Mouse (Mus musculus): Measurements from ENCODE around the gene Bglap3. TPM values are rescaled to one million over a fixed set of nuclear protein-coding genes. Genes with fewer than 3 reads are reported as not detected.
"Not testable (repeated sequence)": the region's sequence is repeated elsewhere in the genome, so short reads cannot be mapped to it uniquely, and the experiment has no call there.

The Bglap3 gene
- polyA plus RNA-seq, 1 experiment: 1.0 TPM

DNA sequence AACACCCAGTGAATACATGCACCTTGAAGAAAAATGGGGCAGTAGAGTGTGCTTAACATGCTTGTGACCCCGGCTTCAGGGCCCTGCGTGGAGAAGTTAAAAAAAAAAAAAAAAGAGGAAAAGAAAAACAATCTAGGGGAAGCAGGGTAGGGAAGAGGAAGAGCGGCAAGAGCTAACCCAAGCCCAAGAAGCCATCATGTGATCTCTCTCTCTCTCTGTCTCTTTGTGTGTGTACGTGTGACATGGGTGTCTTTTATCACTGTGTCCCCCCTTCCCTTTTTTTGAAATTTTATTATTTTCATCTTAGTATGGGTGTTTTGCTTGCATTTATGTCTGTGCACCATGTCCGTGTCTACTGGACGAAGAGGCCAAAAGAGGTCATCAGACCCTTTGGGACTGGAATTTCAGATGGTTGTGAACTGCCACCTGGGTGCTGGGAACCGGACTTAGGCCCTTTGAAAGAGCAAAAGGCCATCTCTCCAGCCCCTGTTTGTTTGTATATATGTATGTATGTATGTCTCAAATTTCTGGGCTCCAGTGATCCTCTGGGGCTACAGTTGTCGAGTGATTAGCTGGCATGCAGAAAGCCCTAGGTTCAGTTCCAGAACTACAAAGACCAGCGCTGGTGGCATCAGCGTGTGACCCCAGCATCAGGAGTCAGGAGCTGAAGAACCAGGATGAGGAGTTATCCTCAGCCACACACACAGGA lies 31.1 kb upstream of the Bglap3 start:
- Histone ChIP-seq H3K36me3 (ENCODE audit: control insufficient read depth, insufficient read depth, low read length, poor library complexity, severe bottlenecking) (peaks cover 4% of the 10 kb centered on the region; the same call in 1 of the 2 replicates), H3K4me3 (ENCODE audit: low read depth, low read length) (no peak overlapping the region), H3K4me1 (ENCODE audit: control insufficient read depth, insufficient read depth, low read length) (peaks cover 1% of the 10 kb centered on the region), H3K9me3 (replicated peaks; ENCODE audit: control insufficient read depth, insufficient read depth, low read length, poor library complexity, severe bottlenecking) (no peaks in the 10 kb centered on the region), H3K27ac (ENCODE audit: insufficient read depth, low read length) (no peak overlapping the region), H3K9ac (ENCODE audit: low read depth, poor library complexity, severe bottlenecking) (no peak overlapping the region), H3K27me3 (ENCODE audit: control insufficient read depth, insufficient read depth, low read length, poor library complexity, severe bottlenecking) (no peaks in the 10 kb centered on the region)
- TF ChIP-seq EP300 (IDR thresholded peaks at IDR 0.05; ENCODE audit: insufficient read depth, low read depth, low read length) (no peak), CTCF (IDR thresholded peaks at IDR 0.05; ENCODE audit: low read depth, low read length) (no peak), POLR2A (IDR thresholded peaks at IDR 0.05; ENCODE audit: insufficient read depth, low read length) (no peak)

DNA sequence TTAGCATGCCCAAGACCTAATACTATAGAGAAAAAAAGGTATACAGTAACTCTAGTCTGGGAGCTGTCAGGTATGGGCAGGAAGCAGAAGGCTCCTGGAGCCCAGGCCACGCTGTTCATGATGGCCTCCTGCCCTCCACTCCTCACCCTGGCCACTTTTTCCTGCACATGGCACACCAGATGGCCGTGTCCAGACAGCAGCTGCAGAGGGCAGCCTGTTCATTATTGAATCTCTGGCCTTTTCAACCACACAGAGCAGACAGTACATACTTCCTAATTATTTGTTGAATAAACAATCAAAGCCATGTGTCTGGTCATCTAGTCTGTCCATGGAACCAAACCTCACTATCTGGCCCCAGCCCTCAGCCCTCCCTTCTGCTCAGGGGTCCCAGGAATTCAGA lies 26.1 kb upstream of the Bglap3 start:
- Histone ChIP-seq H3K9me3 (replicated peaks; ENCODE audit: control insufficient read depth, insufficient read depth, low read length, poor library complexity, severe bottlenecking) (no peaks in the 10 kb centered on the region), H3K9ac (ENCODE audit: low read depth, poor library complexity, severe bottlenecking) (no peak overlapping the region), H3K4me3 (ENCODE audit: low read depth, low read length) (no peak overlapping the region), H3K4me1 (ENCODE audit: control insufficient read depth, insufficient read depth, low read length) (no peaks in the 10 kb centered on the region), H3K36me3 (ENCODE audit: control insufficient read depth, insufficient read depth, low read length, poor library complexity, severe bottlenecking) (0 out of 2 replicates have a peak, but pooled peaks cover under 1% of the 10 kb centered on the region), H3K27me3 (ENCODE audit: control insufficient read depth, insufficient read depth, low read length, poor library complexity, severe bottlenecking) (no peaks in the 10 kb centered on the region), H3K27ac (ENCODE audit: insufficient read depth, low read length) (no peak overlapping the region)
- TF ChIP-seq EP300 (IDR thresholded peaks at IDR 0.05; ENCODE audit: insufficient read depth, low read depth, low read length) (no peak), CTCF (IDR thresholded peaks at IDR 0.05; ENCODE audit: low read depth, low read length) (no peak), POLR2A (IDR thresholded peaks at IDR 0.05; ENCODE audit: insufficient read depth, low read length) (no peak)

DNA sequence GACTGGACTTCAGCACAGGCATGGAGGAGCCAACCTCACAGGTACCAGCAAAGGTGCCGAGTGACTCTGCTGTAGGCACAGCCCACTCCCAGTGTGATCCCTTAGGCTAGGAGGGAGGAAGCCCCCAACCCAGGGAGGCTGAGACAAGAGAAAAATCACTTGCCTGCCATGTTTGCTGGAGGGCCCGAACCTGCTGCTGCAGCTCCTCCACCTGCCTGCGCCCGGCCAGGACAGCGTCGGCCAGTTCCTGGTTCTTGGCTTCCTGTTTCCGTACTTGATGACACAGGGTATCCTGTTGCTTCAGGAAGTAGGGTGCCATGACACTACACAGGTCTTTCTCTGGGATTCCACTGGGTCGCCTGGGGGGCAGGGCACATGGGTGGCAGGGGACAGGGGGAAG lies 23.2 kb upstream of the Bglap3 start:
- no peak overlapping the region for H3K9ac ChIP-seq (ENCODE audit: low read depth, poor library complexity, severe bottlenecking)
- no peaks in the 10 kb centered on the region for H3K36me3 ChIP-seq (ENCODE audit: control insufficient read depth, insufficient read depth, low read length, poor library complexity, severe bottlenecking)
- no peak for TF ChIP-seq CTCF (IDR thresholded peaks at IDR 0.05; ENCODE audit: low read depth, low read length)
- TF ChIP-seq POLR2A (IDR thresholded peaks at IDR 0.05; ENCODE audit: insufficient read depth, low read length): no peak
- TF ChIP-seq EP300 (IDR thresholded peaks at IDR 0.05; ENCODE audit: insufficient read depth, low read depth, low read length): no peak
- no peak overlapping the region for H3K27ac ChIP-seq (ENCODE audit: insufficient read depth, low read length)
- H3K4me1 ChIP-seq (ENCODE audit: control insufficient read depth, insufficient read depth, low read length): no peaks in the 10 kb centered on the region
- H3K27me3 ChIP-seq (ENCODE audit: control insufficient read depth, insufficient read depth, low read length, poor library complexity, severe bottlenecking): no peaks in the 10 kb centered on the region
- peaks cover 11% of the 10 kb centered on the region for H3K9me3 ChIP-seq (replicated peaks; ENCODE audit: control insufficient read depth, insufficient read depth, low read length, poor library complexity, severe bottlenecking)
- H3K4me3 ChIP-seq (ENCODE audit: low read depth, low read length): no peak overlapping the region

DNA sequence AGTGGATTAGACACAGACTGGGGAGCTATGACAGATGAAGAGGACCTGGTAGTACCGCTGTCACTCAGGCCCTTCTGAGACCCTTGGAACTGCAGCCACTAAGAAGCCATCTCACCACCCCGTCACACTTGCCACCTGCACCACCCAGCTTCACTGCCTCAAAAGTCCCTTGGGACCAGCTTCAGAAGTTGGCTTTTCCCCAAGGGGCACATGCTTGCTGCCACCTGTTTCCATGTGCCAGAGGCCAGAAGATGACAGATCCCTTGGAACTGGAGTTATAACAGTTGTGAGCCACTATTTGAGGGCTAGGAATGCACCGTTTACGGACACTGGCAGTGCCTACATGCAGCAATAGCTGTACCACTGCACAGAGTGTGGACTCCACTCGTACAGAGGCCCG lies 22.7 kb upstream of the Bglap3 start:
- H3K4me1 ChIP-seq (ENCODE audit: control insufficient read depth, insufficient read depth, low read length): no peaks in the 10 kb centered on the region
- H3K36me3 ChIP-seq (ENCODE audit: control insufficient read depth, insufficient read depth, low read length, poor library complexity, severe bottlenecking): no peaks in the 10 kb centered on the region
- no peaks in the 10 kb centered on the region for H3K27me3 ChIP-seq (ENCODE audit: control insufficient read depth, insufficient read depth, low read length, poor library complexity, severe bottlenecking)
- no peak overlapping the region for H3K27ac ChIP-seq (ENCODE audit: insufficient read depth, low read length)
- TF ChIP-seq EP300 (IDR thresholded peaks at IDR 0.05; ENCODE audit: insufficient read depth, low read depth, low read length) (no peak), POLR2A (IDR thresholded peaks at IDR 0.05; ENCODE audit: insufficient read depth, low read length) (no peak), CTCF (IDR thresholded peaks at IDR 0.05; ENCODE audit: low read depth, low read length) (no peak)
- H3K9me3 ChIP-seq (replicated peaks; ENCODE audit: control insufficient read depth, insufficient read depth, low read length, poor library complexity, severe bottlenecking): peaks cover 15% of the 10 kb centered on the region
- H3K9ac ChIP-seq (ENCODE audit: low read depth, poor library complexity, severe bottlenecking): no peak overlapping the region
- H3K4me3 ChIP-seq (ENCODE audit: low read depth, low read length): no peak overlapping the region

DNA sequence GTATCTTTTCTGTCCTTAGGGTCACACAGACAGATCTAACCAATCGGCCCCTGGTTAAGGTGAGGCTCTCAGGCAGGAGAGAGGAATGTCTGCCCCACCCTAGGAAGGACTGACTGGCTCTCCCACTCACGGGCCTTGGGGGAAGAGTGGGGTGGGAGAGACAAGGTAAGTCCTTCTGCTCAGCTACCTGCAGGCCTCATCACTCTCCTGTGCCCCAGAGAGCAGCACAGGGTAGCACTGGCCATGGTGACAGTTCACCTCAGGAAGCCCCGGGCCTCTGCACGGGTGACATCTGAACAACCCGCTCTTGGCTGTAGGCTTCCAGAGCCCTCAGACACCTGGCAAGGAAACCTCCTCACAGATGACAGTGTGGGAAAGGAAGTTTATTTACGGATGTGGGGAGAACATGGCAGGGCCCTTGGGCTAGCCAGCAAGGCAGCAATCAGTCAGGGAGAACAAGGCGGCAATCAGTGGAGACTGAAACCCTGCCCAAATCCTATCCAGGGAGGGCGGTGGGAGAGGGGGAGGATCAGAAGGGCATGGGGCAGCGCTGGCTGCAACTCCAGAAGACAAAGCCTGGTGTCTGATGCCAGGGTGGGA lies 21.3 kb upstream of the Bglap3 start:
- TF ChIP-seq CTCF (IDR thresholded peaks at IDR 0.05; ENCODE audit: low read depth, low read length): no peak
- no peak for TF ChIP-seq POLR2A (IDR thresholded peaks at IDR 0.05; ENCODE audit: insufficient read depth, low read length)
- no peak for TF ChIP-seq EP300 (IDR thresholded peaks at IDR 0.05; ENCODE audit: insufficient read depth, low read depth, low read length)
- H3K4me3 ChIP-seq (ENCODE audit: low read depth, low read length): no peak overlapping the region; the same call in 1 of the 2 replicates
- no peaks in the 10 kb centered on the region for H3K27me3 ChIP-seq (ENCODE audit: control insufficient read depth, insufficient read depth, low read length, poor library complexity, severe bottlenecking)

DNA sequence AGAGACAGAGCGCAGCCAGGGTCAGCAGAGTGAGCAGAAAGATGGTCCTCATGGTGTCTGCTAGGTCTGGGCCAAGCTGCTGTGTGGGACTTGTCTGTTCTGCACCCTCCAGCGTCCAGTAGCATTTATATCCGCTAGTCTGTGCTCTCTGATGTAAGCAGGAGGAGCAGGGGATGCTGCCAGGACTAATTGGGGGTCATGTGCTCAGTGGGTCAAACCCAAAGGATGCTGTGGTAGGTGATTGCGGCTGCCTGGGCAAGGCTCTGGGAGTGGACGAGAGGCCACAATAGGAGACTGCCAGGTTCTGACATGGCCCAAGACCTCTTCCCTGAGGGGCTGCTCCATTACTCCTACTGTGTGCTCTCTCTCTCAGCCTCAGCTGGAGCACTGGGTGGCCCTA lies 11.8 kb upstream of the Bglap3 start, which contains the start of gene Bglap:
Gene Bglap (minus strand): TSS at position 101 of the 400 bp plus-strand sequence.
- TF ChIP-seq POLR2A (IDR thresholded peaks at IDR 0.05; ENCODE audit: insufficient read depth, low read length) (no peak), CTCF (IDR thresholded peaks at IDR 0.05; ENCODE audit: low read depth, low read length) (no peak), EP300 (IDR thresholded peaks at IDR 0.05; ENCODE audit: insufficient read depth, low read depth, low read length) (no peak)
- H3K27me3 ChIP-seq (ENCODE audit: control insufficient read depth, insufficient read depth, low read length, poor library complexity, severe bottlenecking): no peaks in the 10 kb centered on the region

More for the DNA sequence above, 21.3 kb upstream of the Bglap3 start:
- Histone ChIP-seq H3K9ac (ENCODE audit: low read depth, poor library complexity, severe bottlenecking) (no peak overlapping the region), H3K4me1 (ENCODE audit: control insufficient read depth, insufficient read depth, low read length) (no peaks in the 10 kb centered on the region), H3K36me3 (ENCODE audit: control insufficient read depth, insufficient read depth, low read length, poor library complexity, severe bottlenecking) (no peaks in the 10 kb centered on the region), H3K27ac (ENCODE audit: insufficient read depth, low read length) (no peak overlapping the region), H3K9me3 (replicated peaks; ENCODE audit: control insufficient read depth, insufficient read depth, low read length, poor library complexity, severe bottlenecking) (peaks cover 23% of the 10 kb centered on the region)

DNA sequence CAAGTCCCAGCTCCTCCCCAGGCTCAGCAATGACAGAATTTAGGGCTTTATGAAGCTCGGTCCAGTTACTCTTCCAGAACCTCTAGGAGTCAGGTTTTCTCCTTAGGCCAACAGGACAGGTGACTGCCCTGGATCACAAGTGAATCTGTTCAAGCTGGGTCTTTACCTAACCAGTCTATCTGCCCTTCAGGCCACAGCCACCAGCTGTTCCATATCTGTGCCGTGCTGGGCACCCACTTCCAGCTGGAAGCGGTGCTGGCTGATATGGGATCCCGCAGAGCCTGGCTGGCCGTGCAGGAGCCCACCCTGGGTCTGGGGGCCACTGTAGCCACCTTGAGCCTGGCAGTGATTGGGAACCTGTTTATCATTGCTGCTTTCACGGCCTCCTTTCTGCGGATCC lies 9.8 kb upstream of the Bglap3 start:
- H3K27me3 ChIP-seq (ENCODE audit: control insufficient read depth, insufficient read depth, low read length, poor library complexity, severe bottlenecking); H3K4me3 ChIP-seq (ENCODE audit: low read depth, low read length); H3K27ac ChIP-seq (ENCODE audit: insufficient read depth, low read length); H3K36me3 ChIP-seq (ENCODE audit: control insufficient read depth, insufficient read depth, low read length, poor library complexity, severe bottlenecking); H3K9me3 ChIP-seq (replicated peaks; ENCODE audit: control insufficient read depth, insufficient read depth, low read length, poor library complexity, severe bottlenecking); H3K9ac ChIP-seq (ENCODE audit: low read depth, poor library complexity, severe bottlenecking); H3K4me1 ChIP-seq (ENCODE audit: control insufficient read depth, insufficient read depth, low read length): not testable (repeated sequence)

More for the DNA sequence above, 11.8 kb upstream of the Bglap3 start, which contains the start of gene Bglap:
- no peaks in the 10 kb centered on the region for H3K4me1 ChIP-seq (ENCODE audit: control insufficient read depth, insufficient read depth, low read length)
- no peak within 1 kb of the TSS for H3K4me3 ChIP-seq (ENCODE audit: low read depth, low read length)
- no peaks in the 10 kb centered on the region for H3K9me3 ChIP-seq (replicated peaks; ENCODE audit: control insufficient read depth, insufficient read depth, low read length, poor library complexity, severe bottlenecking)
- no peaks in the 10 kb centered on the region for H3K36me3 ChIP-seq (ENCODE audit: control insufficient read depth, insufficient read depth, low read length, poor library complexity, severe bottlenecking)
- no peak within 1 kb of the TSS for H3K9ac ChIP-seq (ENCODE audit: low read depth, poor library complexity, severe bottlenecking)
- no peak within 1 kb of the TSS for H3K27ac ChIP-seq (ENCODE audit: insufficient read depth, low read length)

DNA sequence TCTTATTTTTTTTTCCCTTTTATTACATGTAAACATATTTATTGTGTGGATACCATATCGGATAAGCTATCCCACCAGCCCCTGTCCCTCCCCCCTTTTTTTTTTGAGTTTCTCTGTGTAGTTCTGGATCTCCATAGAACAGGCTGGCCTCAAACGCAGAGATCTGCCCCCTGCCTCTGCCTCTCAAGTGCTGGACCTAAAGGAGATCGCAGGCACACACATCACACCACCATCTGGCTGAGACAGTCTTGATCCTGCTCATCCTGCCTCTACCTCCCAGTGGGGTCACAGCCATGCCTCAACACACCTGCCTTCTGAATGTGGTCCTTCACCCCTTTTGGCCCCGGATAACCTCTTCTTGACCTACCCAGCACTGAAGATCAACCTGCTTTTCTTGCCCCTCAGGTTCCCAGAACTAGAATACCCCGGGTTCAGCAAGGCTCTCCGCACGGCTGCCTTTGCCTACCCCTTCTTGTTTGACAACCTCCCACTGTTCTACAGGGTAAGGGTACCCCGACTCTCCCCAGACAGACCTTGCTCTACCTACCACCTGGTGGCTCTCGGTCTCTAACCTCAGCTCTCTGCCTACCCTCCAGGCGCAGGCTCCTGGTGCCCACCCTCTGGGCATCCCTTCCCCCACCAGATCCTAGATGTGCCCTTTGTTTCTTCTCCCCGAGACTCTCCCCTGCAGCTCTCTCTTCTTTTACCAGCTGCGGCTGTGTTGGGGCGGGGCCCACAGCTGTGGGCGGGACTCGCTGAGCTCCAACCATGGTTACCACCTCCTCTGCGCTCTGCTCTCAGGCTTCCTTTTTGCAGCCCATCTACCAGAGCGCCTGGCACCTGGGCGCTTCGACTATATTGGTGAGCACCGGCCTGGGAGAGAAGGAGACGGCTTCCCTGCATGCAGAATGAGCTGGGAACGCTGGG lies 9.1 kb upstream of the Bglap3 start:
- 0 out of 2 replicates have a peak overlapping the region, but pooled peaks have one; percentile 43 for H3K4me3 ChIP-seq (ENCODE audit: low read depth, low read length)
- not testable (repeated sequence) for H3K9me3 ChIP-seq (replicated peaks; ENCODE audit: control insufficient read depth, insufficient read depth, low read length, poor library complexity, severe bottlenecking); H3K36me3 ChIP-seq (ENCODE audit: control insufficient read depth, insufficient read depth, low read length, poor library complexity, severe bottlenecking); H3K4me1 ChIP-seq (ENCODE audit: control insufficient read depth, insufficient read depth, low read length); H3K9ac ChIP-seq (ENCODE audit: low read depth, poor library complexity, severe bottlenecking); H3K27ac ChIP-seq (ENCODE audit: insufficient read depth, low read length); H3K27me3 ChIP-seq (ENCODE audit: control insufficient read depth, insufficient read depth, low read length, poor library complexity, severe bottlenecking)

Data from ES-Bruce4 (cell line).